Mouse (Mus musculus): ENCODE data around the gene Igf1r.

Igf1r gene

DNA sequence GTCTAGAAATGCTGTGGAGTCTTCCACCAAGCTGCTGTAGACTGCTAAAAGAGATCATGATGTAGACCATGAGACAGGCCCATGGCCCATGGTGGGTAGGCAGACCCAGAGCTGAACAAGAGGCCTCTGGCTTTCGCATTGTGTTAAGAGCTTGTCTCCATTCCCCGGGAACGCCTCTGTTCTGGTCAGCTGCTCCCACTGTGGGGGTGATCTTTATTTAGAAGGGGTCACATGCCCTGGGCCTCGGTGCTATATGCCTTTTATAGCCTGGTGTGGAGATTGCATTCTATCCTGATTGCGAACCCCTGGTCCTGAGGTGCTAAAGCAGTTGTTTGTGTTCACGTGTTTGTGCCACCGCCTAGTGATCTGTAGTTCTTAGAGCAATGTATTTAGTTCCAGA is 57.5 kb downstream of the Igf1r start:
- DNase-seq, result no peak

DNA sequence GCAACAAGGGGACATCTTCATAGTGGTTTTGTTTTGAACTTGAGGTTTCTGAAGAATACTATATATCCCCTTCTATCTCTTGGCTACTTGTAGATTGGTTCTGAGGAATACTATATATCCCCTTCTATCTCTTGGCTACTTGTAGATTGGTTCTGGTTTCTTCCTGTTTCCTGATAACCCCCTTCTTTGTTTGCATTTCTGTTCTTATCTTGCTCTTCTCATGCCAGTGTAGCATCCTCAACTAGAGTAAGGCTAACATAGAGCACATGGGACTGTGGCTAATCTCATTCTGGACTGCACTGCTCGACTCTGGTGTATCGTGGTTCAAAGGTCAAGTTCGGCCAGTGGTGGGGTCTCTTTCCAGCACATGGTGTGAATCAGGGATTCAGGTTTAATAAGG is 58.2 kb downstream of the Igf1r start:
- no peak for DNase-seq

DNA sequence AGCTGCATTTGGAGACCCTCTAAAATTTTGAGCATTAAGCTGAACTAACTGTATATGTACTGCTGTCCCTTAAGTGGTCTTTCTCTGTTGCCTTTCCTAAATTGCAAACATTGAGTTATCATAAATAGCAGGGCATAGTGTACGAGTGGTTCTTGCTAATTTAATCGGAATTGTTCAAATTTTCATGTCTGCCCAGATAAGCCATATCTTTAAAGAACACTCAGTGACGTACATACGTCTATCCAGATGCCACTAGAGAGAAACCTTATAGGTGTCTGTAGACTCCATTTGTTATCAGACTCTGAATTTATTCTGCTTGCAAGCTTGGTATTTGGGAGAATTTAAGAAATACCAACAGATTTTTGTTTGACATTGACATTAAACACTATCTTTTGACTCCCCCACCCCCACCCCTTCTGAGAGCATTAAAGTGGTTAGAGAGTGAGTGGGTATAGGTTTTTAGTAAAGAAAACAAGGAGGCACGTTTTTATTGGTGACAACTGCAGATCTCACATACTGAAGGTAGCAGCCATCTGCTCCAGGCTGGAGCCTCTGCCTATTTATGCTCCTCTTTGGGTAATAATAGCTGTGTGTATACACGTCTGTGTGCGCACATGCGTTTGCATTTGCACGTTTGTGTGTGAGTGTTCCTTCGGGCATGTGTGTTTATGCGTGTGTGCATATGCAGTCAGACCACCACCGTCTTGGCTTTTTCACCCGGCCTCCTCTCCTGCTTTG is 58.9 kb downstream of the Igf1r start:
- DNase-seq, result no peak

DNA sequence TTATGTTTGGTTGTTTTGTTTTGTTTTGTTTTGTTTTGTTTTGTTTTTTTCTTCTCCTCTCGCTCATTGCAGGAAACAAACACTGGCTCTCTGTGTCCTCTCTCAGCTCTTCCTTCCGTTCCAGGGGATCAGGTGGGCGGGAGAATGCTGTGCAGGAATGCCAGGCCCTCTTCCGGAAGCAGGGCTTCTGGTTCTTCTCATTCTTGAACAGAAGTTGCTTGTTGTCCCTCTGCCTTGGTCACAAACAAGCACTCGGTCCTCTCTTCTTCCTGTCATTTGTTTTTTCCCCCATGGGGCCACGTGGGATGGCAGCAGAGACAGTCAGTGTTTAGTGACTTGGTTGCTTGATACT is 59.5 kb downstream of the Igf1r start:
- no peak for DNase-seq

DNA sequence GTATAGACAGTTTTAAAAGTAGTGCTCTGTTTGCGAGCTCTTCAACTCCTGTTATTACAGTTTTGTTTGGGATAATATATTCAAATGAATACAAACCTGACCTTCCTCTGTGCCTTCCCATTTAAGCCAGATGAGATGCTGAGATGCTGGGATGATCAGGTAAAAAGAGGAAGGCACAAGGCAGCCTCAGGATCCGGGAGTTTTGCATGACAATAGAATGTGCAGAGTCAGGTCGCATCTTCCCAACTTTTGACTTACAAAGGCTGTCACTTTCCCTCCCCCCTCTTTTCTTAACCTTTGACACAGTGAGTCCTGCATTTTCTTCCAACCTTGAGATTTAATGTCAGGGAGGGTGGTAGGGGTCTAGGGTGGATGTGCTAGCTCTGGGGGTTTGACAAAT is 61.9 kb downstream of the Igf1r start:
- no peak for DNase-seq

DNA sequence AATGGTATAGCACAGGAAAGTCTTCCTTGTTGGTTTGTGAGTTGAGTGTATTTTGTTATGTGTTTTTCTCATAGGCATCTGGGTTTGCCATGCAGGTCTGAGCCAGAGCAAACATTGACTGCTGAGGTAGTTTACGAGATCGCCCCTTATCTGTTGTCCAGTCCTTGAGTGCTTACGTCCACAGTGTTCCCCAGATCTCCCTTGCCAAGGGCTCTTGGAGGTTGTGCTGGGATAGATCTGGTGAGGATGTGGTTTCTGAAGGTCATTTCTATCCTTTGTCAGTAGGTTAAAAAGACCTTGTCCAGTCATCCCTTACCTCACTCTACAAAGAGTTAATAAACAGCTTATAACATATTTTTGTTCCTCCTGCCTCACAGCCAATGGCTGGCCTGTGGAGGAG is 62.8 kb downstream of the Igf1r start:
- DNase-seq, result no peak

DNA sequence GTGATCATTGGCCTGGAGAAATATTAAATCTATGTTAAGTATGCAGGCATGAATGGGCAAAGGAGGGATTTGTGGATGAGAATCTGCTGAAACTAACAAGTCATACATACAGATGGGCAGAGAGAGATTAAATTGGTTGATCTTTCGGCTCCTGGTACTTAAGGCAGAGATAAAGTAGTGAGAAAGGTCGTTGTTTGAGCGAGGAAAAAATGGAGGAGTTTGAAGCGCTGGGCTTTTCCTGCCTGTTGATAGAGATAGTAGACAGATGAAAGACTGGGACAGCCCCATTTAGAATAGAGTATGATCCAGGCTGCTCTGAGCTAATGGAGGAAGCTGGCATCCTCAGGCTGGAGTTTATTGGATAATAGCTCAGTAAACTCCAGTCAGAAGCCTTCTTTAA is 65.4 kb downstream of the Igf1r start:
- no peak for DNase-seq

DNA sequence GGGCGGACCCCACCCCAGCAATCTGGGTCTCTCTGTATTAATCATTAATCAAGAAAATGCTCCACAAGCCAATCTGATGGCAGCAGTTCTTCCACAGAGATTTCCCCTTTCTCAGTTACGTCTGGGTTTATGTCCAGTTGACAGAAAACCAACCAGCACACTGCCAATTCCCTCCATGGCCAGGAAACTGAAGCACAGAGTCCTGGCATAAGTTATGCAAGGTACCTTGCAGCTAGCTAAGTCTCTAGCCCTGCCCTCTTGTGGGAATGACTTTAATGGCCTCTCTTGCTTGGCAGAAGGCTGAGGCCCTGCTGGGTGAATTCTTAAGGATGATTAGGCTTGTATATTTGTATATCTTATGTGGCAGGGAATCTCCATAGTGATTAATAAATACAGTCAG is 67.9 kb downstream of the Igf1r start:
- DNase-seq, result no peak

DNA sequence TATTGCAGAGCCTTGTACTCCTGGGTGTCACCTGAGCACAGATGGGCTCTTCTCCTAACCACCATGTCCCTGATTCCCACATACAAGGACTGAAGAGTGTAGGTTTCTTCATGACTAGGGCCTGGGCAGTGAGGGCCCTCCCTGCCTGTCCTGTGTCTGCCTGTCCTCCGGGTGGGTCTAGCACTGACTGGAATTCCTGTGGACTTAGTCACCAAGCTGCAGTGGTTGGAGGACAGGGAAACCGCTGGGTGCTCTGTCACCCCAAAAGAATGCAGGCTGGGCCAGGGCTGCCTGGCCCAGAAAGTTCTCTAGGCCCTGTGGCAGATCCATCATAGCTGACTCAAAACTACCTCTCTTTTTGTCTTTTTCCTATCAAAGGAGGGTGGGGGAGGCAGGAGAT is 69.1 kb downstream of the Igf1r start:
- no peak for DNase-seq

DNA sequence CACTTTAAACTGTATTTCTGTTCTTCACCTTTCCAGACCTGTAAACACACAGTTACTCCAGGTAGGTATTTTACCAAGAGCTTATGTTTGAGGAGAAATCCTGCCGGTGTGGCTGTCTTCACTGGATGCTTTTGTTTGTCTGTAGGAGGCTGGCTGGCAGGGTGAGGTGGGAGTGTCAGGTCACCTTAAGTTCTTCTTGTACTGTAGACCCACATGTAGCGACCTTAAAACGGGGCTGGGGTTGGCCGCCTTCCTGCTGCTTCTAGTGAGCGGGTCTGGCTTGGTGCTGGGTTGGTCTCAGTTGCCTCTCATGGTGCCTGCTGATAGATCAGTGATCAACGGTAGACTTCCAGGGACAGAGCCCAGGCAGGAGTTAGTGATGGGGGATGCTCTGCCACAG is 69.6 kb downstream of the Igf1r start:
- DNase-seq, result no peak

DNA sequence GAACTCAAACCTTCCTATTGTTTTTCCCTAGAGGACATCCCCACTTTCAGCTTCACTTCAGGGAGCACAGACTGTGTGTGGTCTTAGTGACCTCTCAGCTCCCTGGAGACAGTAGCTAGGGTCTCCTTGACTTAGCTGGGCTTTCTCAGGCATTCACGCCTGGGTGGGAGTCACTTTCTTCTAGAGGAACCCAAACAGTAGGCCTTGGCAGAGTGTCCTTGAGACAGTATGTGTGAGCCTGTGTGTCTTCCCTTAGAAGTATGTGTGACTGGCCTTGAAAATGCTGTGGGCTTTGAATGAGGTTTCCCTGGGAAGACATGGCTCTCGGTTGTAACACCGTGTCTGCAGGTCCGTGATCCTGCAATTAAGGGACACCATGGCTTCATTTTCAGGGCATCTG is 71.3 kb downstream of the Igf1r start:
- DNase-seq, result no peak

DNA sequence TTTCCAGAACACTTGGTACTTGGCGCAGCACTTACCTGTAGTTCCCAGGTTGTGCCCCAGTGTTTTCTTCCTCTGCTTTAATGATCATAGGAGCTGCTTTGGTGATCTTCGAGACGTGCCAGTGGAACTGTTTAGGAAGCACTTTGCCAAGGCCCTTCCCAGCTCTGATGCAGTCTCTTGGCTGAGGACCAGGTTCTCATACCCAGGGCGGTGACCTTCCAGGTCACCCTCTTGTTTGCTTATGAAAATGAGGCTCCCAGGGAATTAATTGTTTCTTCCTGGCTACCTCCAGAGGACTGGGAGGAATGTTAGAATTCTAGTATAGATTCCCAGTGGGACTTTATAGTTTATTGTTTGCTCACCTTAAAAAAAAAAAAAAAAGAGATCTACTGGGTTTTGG is 72.0 kb downstream of the Igf1r start:
- no peak for DNase-seq

DNA sequence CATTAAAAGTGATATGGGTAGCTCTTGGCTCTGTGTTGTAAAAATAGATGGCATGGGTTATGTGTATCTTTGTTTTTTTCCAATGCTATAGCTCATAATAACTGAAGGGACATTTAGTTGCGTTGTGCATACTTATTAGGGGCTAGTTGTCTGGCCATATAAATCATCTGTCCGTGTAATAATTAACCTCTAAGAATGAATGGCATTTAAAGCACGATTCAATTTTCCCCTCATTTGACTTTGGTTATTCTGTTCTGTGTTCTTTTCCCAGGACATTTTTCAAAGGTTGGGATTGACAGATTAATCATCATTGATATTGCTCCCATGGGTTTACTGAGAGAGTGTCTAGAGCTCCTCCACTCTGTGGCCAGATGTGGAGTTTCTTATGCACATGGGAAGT is 72.8 kb downstream of the Igf1r start:
- no peak for DNase-seq

DNA sequence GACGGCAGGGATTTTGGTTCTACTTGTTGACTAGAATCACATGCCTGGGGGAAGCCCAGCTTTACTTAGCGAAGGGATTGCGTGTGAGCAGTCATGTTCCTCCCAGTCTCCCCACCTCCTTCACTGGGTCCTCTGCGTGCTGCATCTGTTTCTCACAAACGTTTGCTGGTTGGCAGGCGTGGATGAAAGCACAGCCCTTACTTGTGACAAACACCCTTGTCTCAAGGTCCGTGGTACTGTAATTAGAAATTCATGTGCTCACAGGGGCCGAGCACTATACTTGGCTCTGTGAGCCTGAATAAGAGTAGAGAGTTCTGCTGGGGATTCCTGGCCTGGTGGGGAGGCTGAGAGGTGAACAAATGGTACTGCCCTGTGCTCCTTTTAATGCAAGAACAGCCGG is 73.4 kb downstream of the Igf1r start:
- no peak for DNase-seq

DNA sequence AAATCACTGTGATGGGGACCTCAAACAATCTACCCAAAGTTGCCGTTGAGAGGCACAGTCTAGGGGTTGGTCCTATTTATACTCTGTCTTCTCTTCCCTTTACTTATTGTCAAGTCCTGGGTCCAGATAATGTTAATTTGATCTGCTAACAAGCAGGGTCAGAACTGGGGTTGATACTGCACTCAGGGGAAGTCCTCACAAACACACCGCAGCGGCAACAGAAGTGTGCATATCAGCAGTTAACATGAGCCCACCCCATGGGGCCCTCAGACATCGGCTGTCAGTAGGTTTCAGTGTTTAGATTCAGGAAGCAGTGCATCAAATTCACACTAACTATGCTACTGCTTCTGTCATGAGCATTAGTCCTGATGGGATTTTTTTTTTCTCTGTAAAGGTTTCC is 75.5 kb downstream of the Igf1r start:
- DNase-seq, result no peak

DNA sequence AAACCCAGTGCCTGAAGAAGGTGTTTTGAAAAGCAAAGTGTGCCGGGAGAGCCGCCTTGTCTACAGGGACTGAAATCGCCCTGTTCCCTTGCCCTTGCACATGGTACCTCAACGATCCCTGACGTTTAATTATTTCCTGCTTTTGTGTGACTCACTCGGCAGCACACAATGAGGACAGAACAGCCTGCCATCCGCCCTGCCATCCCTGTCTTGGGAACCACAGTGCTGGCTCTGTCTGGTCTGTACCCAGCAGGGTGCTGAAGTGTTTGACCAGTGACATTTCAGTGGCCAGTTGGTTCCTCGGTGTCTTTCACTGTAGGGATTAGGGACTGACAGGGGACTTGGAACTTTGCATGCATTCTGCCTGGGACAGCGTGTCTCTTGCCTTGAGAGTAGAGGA is 78.2 kb downstream of the Igf1r start:
- DNase-seq, result no peak

DNA sequence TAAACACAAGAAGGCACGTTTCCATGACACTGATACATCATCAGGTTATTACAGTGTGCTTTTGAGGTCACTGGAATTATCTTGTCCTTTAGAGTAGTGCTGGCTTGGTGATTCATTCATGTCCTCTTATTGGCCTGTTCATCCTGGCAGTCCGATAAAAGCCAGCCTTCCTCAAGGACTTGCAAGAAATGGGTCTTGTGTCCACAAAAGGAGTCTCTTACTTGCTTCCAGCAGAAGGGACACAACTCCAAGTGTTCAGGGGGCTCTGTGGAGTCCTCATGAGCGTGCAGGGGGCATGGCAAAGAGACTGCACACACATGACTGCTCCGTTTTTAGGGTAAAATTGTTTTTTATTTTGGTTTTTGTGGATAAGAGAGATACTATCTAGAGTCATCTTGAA is 83.9 kb downstream of the Igf1r start:
- no peak for DNase-seq

DNA sequence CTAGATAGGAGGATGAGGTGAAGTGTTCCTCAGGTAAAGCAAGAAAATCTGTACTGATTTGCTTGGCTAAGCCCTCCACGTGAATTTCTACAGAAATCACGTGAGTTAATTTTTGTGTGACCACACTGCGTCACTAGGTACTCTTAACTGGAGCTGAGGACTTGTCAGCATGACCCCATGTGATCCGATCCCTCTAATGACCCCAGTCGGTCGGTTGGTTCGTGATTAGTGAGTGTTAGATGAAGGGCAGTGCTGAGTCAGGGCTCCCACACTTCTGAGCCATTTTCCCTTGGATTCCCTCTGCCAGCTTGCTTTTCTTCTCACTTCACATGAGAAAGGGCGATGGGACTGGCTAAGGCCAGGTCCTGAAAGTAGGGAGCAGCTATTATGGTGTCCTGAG is 86.2 kb downstream of the Igf1r start:
- DNase-seq, result no peak

DNA sequence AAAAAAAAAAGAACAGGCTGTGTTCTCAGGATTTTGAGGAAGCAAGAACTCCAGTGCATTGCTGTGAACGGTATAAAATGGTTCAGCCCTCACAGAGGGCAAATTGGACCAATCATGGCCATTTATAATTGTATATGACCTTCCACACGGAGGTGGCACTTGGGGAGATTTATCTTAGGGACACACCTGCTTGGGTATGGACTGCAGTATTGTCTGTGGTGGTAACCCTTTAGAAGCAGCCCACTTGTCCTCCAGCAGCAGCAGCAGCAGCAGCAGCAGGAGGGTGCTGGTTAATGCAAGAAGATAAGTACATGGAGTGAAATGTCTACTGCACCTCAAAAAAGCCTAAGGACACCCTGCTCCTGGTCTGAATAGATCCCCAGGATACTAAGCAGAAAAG is 86.9 kb downstream of the Igf1r start:
- no peak for DNase-seq

DNA sequence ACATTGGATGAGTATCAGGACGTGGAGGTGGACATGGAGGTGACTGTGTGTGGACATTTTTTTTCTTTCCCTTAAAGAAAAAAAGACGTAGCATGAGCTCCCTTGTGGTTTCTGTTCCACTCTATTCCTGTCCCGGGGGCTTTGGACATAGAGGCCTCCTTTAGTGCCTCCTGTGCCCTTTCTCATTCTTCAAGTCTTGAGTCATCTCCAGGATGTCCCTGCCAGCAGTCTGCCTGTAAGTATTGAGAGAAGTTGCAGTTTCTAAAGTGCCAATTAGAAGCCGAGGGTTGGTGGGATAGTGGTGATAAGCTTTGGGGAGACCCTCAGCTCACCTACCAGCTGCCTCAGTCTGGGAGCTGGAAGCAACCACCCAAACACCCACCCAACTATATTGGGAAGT is 92.0 kb downstream of the Igf1r start:
- no peak for DNase-seq

DNA sequence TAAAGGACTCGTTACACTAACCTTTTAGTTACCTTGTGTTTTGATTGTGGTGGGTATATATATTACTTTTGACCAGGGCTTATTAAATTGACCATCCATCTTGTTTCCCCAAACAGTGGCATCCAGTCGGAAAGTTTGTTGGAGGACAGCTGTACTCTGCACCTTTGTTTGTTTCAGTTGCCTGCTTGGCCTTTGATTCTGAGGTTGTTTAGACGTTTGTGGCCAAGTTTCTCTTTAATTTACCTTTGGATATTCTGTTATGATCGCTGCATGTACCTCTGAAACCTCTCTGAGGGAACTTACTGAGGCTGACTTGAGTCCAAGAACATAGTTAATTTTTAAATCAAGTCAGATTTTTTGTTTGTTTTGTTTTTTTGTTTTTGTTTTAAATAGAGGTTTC is 94.5 kb downstream of the Igf1r start:
- no peak for DNase-seq

DNA sequence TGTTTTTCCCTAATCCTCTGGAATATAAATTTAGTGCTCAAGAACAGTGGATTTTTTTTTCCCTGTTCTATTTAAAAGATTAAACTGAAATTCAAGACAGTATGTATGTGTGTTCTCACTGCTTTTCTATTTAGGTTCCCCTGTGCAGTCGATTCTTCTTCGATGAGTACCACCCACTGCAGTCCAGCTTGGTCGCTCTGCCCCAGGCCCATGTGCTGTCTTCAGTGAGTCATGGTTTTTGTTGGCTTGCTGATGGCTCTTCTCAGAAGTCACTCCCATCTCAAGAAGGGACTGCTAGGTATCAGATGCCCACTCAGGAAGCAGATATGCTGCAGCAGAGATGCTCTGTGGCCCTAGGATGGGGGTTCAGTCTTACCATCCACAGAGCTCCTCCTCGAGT is 95.9 kb downstream of the Igf1r start:
- no peak for DNase-seq

DNA sequence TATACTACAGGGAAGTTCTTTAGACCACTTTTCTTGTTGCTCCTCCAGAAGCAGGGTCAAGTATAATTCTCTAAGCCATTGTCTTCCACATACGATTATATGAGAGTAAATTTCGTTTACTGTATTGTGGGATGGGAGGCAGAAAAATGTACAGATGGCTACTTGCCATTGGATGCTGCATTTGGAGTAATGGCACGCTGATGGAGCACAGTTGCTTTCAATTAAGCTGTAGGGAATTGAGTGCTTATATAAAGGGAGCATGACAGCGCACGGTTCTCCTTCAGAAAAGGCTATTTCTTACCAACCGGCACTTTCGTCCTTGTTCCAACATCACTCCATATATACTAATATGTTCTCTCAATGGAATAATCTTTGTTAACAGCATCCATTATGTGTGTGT is 96.4 kb downstream of the Igf1r start:
- DNase-seq, result no peak

DNA sequence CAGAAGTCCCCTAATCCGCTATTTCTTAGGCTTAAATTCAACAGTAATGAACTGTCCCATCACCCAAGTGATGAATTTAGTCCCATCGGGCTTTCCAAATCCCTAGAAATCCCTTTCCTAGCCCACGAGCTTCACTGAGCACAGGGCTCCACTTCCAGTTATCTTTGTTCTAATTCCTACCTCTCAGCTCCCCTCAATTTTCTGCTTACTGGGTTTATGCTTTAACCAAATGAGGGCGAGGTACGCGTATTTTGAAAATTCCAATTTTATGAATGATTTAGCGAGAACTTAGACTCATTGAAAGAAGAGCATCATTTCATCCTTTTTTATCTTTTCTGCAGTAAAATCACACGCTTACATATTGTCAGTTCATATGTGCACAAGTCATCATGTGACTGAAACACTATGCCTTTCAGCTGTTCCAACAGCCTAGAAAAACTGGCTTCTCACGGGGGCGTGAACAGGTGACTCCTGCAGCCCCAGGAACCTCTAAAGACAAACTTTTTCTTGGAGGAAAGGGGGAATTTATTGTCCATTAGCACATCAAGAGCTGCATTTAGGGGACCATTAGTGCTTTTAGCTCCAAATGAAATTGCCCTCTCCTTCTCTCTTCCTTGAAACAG is 100.5 kb downstream of the Igf1r start:
- DNase-seq, result no peak

DNA sequence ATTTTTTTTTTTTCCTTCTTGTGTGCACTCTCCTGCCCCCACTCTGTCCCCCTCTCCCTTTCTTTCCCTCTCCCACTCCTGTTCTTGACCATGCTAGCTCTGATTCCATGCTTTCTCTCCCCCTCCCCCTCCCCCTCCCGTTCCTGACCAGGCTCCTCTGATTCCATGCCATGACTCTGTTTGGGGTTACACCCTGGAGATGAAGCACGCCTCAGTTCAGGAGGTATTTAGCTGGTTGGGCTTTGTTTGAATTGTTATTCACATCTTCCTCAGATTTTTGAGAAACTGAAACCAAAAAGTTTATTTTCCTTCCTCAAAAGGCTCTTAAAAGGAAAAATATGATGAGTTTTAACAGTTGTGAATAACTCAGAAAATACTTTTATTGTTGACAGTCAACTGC is 101.9 kb downstream of the Igf1r start:
- no peak for DNase-seq

Data from spleen, adult 18-20 months (tissue).